Mouse (Mus musculus) heart, postnatal 0 days (tissue): ENCODE results near the gene Dip2b. TPM values are rescaled to one million over a fixed set of nuclear protein-coding genes. Genes with fewer than 3 reads are reported as not detected.

Source experiments
- ATAC-seq: fragments of 200-750 bp; cut with Nextera tagmentation; 2 replicates; pipeline ENCODE4 v1.8.0; 2017; ENCODE audit warnings: low read depth, moderate number of reproducible peaks, moderate library complexity; ENCODE audit not compliant: insufficient read depth
- DNase-seq: peaks from one replicate; pipeline ENCODE4 v3.0.0-alpha.2; 2016; ENCODE audit warnings: low spot score
- H3K27ac ChIP-seq: fragments of 300-500 bp; sonication (generic); 2 replicates; pipeline ENCODE4 v1.5.1; 2014; ENCODE audit warnings: low read depth, mild to moderate bottlenecking
- H3K27me3 ChIP-seq: fragments of 300-500 bp; sonication (generic); 2 replicates; pipeline ENCODE4 v1.6.1; 2014; ENCODE audit warnings: low read length, mixed read lengths; ENCODE audit not compliant: control insufficient read depth, insufficient read depth
- H3K36me3 ChIP-seq: fragments of 300-500 bp; sonication (generic); replicated peaks from 2 replicates; pipeline ENCODE4 v1.6.1; 2014; ENCODE audit warnings: low read length, mixed read lengths; ENCODE audit not compliant: control insufficient read depth, insufficient read depth
- H3K4me1 ChIP-seq: fragments of 300-500 bp; sonication (generic); 2 replicates; pipeline ENCODE4 v1.6.1; 2014; ENCODE audit warnings: antibody characterized with exemption; ENCODE audit not compliant: control insufficient read depth, insufficient read depth
- H3K4me2 ChIP-seq: fragments of 300-500 bp; sonication (generic); 2 replicates; pipeline ENCODE4 v1.6.1; 2014; ENCODE audit warnings: low read depth, mild to moderate bottlenecking, low read length, moderate library complexity
- H3K4me3 ChIP-seq: fragments of 300-500 bp; sonication (generic); 2 replicates; pipeline ENCODE4 v1.5.1; 2014; ENCODE audit warnings: low read depth, low read length
- H3K9ac ChIP-seq: fragments of 300-500 bp; sonication (generic); replicated peaks from 2 replicates; pipeline ENCODE4 v1.6.1; 2014; ENCODE audit warnings: low read depth, low read length, mixed read lengths
- H3K9me3 ChIP-seq: fragments of 300-500 bp; sonication (generic); replicated peaks from 2 replicates; pipeline ENCODE4 v1.6.1; 2016; ENCODE audit warnings: low read length; ENCODE audit not compliant: control insufficient read depth
- CTCF ChIP-seq: IDR thresholded peaks from 2 replicates; pipeline ENCODE4 v1.5.1; 2016; ENCODE audit warnings: antibody characterized with exemption, control low read depth, low read depth
- EP300 ChIP-seq: IDR thresholded peaks from 2 replicates; pipeline ENCODE4 v1.6.1; 2016; ENCODE audit warnings: antibody characterized with exemption, low read depth
- WGBS: fragments of 180-500 bp; shearing (Covaris S2); extraction: QIAGEN DNeasy Blood & Tissue Kit; methylation state at CpG from one replicate; pipeline ENCODE4 v1.1.7; 2014; 5-methylcytosine and 5-hydroxymethylcytosine counted together
- polyA plus RNA-seq: library from polyadenylated mRNA; unstranded; fragments of >200 nt; fragmentation: Nextera tagmentation; extraction: Ambion mirVana; gene quantifications from 2 replicates; pipeline ENCODE4 v1.2.1, GENCODE M21; 2015
- total RNA-seq: library from RNA; depleted of rRNA; stranded (reverse); fragments of >200 nt; gene quantifications from 2 replicates; pipeline ENCODE4 v1.2.3, GENCODE M21; 2014; ENCODE audit warnings: low replicate concordance

The Dip2b gene
- total and polyA plus RNA-seq, 2 experiments from 2014 or later = 9.7 to 24.0 TPM

DNA sequence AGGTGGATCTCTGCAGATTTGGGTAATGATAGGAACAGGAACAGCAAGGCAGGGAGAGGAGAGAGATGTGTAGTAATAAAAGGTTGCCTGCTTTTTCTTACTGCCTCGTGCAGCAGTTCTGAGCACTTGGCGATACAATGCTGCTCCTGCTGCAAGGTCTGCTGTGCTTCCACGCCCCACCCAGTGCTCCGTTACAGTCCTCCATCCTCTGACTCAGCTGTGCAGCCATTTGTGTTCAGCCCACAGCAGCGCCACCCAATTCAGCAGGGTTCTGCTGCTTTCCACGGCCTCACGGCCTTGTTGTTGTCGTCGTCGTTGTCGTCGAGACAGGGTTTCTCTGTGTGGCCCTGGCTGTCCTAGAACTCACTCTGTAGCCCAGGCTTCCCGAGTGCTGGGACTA lies 77.9 kb downstream of the Dip2b start:
- no peak for ATAC-seq
- no peak overlapping the region for H3K27ac ChIP-seq
- DNase-seq = no peak

GRCm38 (mm10) chr15:100119225-100119788 lies 80.8 kb downstream of the Dip2b start:
- TF ChIP-seq CTCF (no peak), EP300 (0 out of 2 replicates have a peak, but pooled peaks have one; percentile 25)
- H3K36me3 ChIP-seq = peaks cover 21% of the 10 kb centered on the region
- ATAC-seq (no peak), DNase-seq (no peak)
- H3K27me3 ChIP-seq = no peaks in the 10 kb centered on the region
- no peak overlapping the region for H3K4me2 ChIP-seq
- no peaks in the 10 kb centered on the region for H3K9me3 ChIP-seq
- H3K4me1 ChIP-seq = peaks cover 31% of the 10 kb centered on the region
- H3K27ac ChIP-seq = 0 out of 2 replicates have a peak overlapping the region, but pooled peaks have one; percentile 5
- no peak overlapping the region for H3K9ac ChIP-seq
- 71% methylated on average over 6 of the region's 6 CpGs for WGBS
- no peak overlapping the region for H3K4me3 ChIP-seq

More for the DNA sequence above, 77.9 kb downstream of the Dip2b start:
- no peak overlapping the region for H3K9ac ChIP-seq
- peaks cover 21% of the 10 kb centered on the region for H3K36me3 ChIP-seq
- H3K9me3 ChIP-seq = no peaks in the 10 kb centered on the region
- H3K4me1 ChIP-seq = peaks cover 27% of the 10 kb centered on the region
- no peak overlapping the region for H3K4me2 ChIP-seq
- H3K27me3 ChIP-seq = no peaks in the 10 kb centered on the region
- no peak for TF ChIP-seq CTCF
- H3K4me3 ChIP-seq = no peak overlapping the region
- WGBS = 90% methylated on average over 13 of the region's 13 CpGs

DNA sequence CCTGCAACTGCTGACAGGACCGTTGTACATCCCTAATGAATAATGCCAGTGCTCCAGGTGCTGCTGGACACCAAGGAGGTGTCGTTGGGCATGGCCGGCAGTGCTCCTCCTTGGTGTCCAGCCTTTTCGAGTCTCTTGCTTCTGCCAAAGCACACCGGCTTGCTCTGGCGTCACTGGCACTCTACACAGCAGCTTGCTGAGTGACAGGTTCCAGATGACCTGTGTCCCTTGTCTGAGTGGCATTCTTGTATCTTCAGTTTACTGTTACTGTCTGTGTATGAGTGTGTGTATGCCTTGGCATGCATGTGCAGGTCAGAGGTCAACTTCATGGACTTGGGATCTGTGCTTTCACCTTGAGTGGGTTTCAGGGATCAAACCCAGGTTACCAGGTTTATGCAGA lies 83.0 kb downstream of the Dip2b start:
- 30% methylated on average over 6 of the region's 6 CpGs for WGBS
- H3K9ac ChIP-seq = no peak overlapping the region
- TF ChIP-seq CTCF (no peak), EP300 (peak; percentile 43; the same call in 1 of the 2 replicates)
- ATAC-seq (peak; percentile 85), DNase-seq (peak; percentile 64)
- H3K36me3 ChIP-seq = peaks cover 19% of the 10 kb centered on the region
- H3K4me1 ChIP-seq = peaks cover 37% of the 10 kb centered on the region
- H3K27me3 ChIP-seq = no peaks in the 10 kb centered on the region
- no peak overlapping the region for H3K4me2 ChIP-seq
- H3K27ac ChIP-seq = peak overlapping the region; percentile 50
- H3K4me3 ChIP-seq = no peak overlapping the region
- H3K9me3 ChIP-seq = no peaks in the 10 kb centered on the region

- WGBS = 52% methylated on average over 5 of the region's 5 CpGs
- H3K4me1 ChIP-seq = peaks cover 38% of the 10 kb centered on the region
- no peak for TF ChIP-seq EP300
- TF ChIP-seq CTCF = no peak
- ATAC-seq (no peak), DNase-seq (no peak)
- H3K9ac ChIP-seq = no peak overlapping the region
- no peak overlapping the region for H3K4me3 ChIP-seq
- H3K36me3 ChIP-seq = no peaks in the 10 kb centered on the region
- no peaks in the 10 kb centered on the region for H3K27me3 ChIP-seq
- no peak overlapping the region for H3K4me2 ChIP-seq
- peak overlapping the region; percentile 12; the same call in 1 of the 2 replicates for H3K27ac ChIP-seq
- no peaks in the 10 kb centered on the region for H3K9me3 ChIP-seq
Measured at GRCm38 (mm10) chr15:100123867-100124266, 85.4 kb downstream of the Dip2b start.

DNA sequence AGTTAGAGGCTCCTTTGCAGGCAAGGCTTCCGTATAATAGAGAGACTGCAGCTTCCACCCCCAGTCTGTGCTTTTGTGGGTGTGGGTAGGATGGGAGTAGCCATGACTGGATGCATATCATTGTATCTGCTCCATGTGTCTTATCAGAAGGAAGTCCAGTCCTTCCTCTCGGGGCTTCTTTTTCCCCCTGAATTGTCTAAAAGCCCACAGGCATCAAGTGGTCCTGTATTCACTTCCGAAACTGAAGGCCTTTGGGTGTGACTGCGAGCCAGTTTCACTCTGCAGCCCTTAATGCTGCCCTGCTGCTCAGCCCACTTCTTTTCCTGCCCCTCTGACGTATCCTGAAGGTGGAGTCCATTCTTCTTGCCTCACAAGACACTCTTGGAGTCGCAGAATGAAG lies 86.8 kb downstream of the Dip2b start:
- ATAC-seq (peak; percentile 16; the same call in 1 of the 2 replicates), DNase-seq (no peak)
- no peak overlapping the region for H3K4me2 ChIP-seq
- no peaks in the 10 kb centered on the region for H3K9me3 ChIP-seq
- no peak for TF ChIP-seq CTCF
- TF ChIP-seq EP300 = no peak
- no peak overlapping the region for H3K4me3 ChIP-seq
- peaks cover 44% of the 10 kb centered on the region for H3K4me1 ChIP-seq
- no peaks in the 10 kb centered on the region for H3K36me3 ChIP-seq
- WGBS = 60% methylated on average over 6 of the region's 6 CpGs
- H3K27ac ChIP-seq = peak overlapping the region; percentile 70
- no peak overlapping the region for H3K9ac ChIP-seq
- H3K27me3 ChIP-seq = no peaks in the 10 kb centered on the region
